Mouse (Mus musculus) G1E (cell line): ENCODE results near the gene Edil3.

ENCODE experiments used
- CTCF ChIP-seq: IDR thresholded peaks from 2 replicates; pipeline ENCODE4 v1.5.1; 2012; ENCODE audit warnings: low read depth, low read length, inconsistent platforms, mixed read lengths
- GATA1 ChIP-seq: IDR thresholded peaks from 2 replicates; pipeline ENCODE4 v1.6.1; 2012; ENCODE audit warnings: borderline replicate concordance, low read length, inconsistent platforms, mixed read lengths
- GATA2 ChIP-seq: IDR thresholded peaks from 2 replicates; pipeline ENCODE4 v1.6.1; 2012; ENCODE audit warnings: low read depth, low read length, inconsistent platforms, borderline replicate concordance
- POLR2AphosphoS5 ChIP-seq: IDR thresholded peaks from 2 replicates; pipeline ENCODE4 v1.6.1; 2012; ENCODE audit warnings: low read depth, low read length, inconsistent platforms; ENCODE audit not compliant: insufficient replicate concordance
- TAL1 ChIP-seq: conservative IDR thresholded peaks from 2 replicates; pipeline ENCODE4 v1.6.1; 2012; ENCODE audit warnings: low read depth, low read length, inconsistent platforms, mixed read lengths

DNA sequence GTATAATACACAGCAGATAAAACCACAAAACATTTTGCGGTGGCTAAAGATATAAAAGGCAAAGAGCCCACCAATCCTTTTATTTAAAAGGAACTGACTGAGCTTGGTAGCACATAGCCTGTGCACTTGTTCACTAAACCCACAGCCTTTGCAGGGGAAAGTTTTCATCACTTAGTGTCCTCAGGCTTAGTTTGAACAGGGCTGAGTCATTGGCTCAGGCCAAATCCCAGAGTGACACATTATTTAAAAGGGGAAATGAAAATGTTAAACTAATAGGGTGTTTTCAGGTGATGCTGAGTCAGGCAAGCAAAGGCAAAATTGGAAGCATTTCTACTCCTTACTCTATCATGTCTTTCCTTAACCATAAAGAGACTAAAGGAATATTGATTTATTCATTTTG, 11.2 kb upstream of the Edil3 start:
- TF ChIP-seq CTCF, result no peak
- no peak for TF ChIP-seq POLR2AphosphoS5
- TF ChIP-seq GATA1, result no peak
- TF ChIP-seq TAL1, result no peak
- TF ChIP-seq GATA2, result no peak
